Mouse (Mus musculus) lung, adult 2 months (tissue): ENCODE data around the gene Cd22. TPM values are rescaled to one million over a fixed set of nuclear protein-coding genes. Genes with fewer than 3 reads are reported as not detected.

Source experiments
- DNase-seq: peaks from one replicate; pipeline ENCODE4 v3.0.0; 2022
- H3K4me1 ChIP-seq: fragments of 200-500 bp; 2 replicates; pipeline ENCODE4 v1.6.1; 2011; ENCODE audit warnings: low read length; ENCODE audit not compliant: control insufficient read depth, insufficient read depth
- H3K4me3 ChIP-seq: fragments of 200-500 bp; replicated peaks from 2 replicates; pipeline ENCODE3; 2011; ENCODE audit warnings: low read depth, mild to moderate bottlenecking, control low read depth, low read length; ENCODE audit errors: extremely low read depth
- CTCF ChIP-seq: fragments of 200-500 bp; IDR thresholded peaks from 2 replicates; pipeline ENCODE4 v1.5.1; 2011; ENCODE audit warnings: mild to moderate bottlenecking, low read length, control low read depth; ENCODE audit not compliant: insufficient read depth
- POLR2A ChIP-seq: fragments of 200-500 bp; IDR thresholded peaks from 2 replicates; pipeline ENCODE4 v1.6.1; 2011; ENCODE audit warnings: low read depth, mild to moderate bottlenecking, control low read depth, low read length, borderline replicate concordance; ENCODE audit errors: extremely low read depth
- WGBS: fragments of 180-500 bp; shearing (Covaris S2); methylation state at CpG from one replicate; pipeline ENCODE4 v1.1.7; 2018; 5-methylcytosine and 5-hydroxymethylcytosine counted together
- polyA plus RNA-seq: library from polyadenylated mRNA; depleted of rRNA; stranded (reverse); fragments of >200 nt; gene quantifications from 2 replicates; pipeline ENCODE4 v1.2.3, GENCODE M21; 2012

The Cd22 gene
- polyA plus RNA-seq, 1 experiment: 19.3 TPM

DNA sequence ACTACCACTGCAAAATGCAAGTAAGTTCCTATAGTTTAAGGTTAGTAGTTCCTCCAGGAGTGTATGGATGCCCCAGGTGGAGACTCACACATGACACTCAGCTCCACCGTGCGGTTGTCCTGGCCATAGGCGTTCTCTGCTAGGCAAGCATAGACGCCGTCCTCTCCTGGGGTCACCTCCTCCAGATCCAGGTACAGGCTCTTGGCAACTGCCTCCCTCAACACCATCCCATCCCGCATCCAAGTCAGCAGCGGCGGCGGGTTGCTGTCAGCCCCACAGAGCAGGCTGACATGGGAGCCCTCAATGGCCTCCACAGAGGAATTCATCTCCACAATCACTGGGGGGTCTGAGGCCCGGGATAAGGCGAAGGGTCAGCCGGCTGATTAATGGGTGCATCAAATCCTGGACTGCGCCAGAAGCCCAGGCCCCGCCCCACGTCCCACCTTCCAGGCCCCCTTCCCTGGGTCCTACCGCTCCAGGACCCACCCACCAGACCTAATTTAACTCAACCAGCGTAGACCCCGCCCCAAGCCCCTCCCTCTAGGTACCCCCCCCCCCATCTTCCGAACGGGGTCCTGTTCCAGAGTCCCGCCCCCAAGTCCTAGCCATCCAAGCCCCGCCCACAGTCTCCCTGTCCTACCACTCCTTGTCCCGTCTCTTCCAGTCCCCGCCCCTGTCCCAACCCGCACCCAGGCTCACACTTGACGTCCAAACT is 28.3 kb upstream of the Cd22 start:
- WGBS: 3% methylated on average over 26 of the region's 26 CpGs
- TF ChIP-seq CTCF: no peak
- no peak for TF ChIP-seq POLR2A
- Histone ChIP-seq H3K4me1 (peaks cover 2% of the 10 kb centered on the region; the same call in 1 of the 2 replicates), H3K4me3 (peak overlapping the region; percentile 51)
- peak; percentile 30 for DNase-seq

DNA sequence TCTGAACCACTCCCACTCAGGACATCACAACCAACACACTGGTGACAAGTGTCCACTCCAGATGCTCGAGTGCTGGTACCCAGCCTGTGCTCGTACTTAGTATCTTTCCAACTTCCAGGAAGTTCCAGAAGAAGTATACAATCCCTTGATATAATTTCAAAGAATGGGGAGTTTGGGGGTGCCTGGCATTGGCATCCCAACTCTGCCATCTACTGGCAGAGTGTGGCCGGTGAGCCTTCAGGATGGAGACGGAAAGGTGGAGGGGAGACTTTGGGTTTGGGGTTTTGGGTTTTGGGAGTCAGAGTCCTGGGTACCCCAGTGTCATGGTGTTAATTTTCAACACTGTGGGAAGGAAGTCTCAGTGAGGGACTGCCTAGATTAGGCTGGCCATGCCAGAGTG is 23.9 kb upstream of the Cd22 start:
- TF ChIP-seq CTCF: peak; percentile 44; the same call in 1 of the 2 replicates
- TF ChIP-seq POLR2A: no peak
- DNase-seq: no peak
- no peak overlapping the region for H3K4me3 ChIP-seq
- 27% methylated on average over 4 of the region's 4 CpGs for WGBS
- peaks cover 2% of the 10 kb centered on the region; the same call in 1 of the 2 replicates for H3K4me1 ChIP-seq

DNA sequence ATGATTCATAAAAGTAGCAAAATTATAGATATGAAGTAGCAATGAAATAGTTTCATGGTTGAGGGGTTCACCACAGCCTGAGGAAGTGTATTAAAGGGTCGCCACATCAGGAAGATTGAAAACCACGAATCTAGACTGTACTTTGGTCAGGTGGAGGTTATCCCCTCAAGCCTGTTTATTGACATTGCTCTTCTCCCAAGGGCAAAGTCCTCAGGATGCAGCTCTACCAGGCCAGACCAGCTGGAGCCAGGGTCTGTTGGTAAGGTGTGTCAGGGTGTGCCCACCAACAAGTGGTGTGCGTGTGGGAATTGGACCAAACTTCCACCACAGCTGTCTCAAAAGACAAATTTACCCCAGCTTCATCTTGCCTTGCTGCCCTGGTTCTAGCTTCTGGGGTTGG is 15.1 kb upstream of the Cd22 start:
- DNase-seq: no peak
- H3K4me1 ChIP-seq: no peaks in the 10 kb centered on the region
- no peak for TF ChIP-seq CTCF
- no peak for TF ChIP-seq POLR2A
- no peak overlapping the region for H3K4me3 ChIP-seq
- WGBS: 73% methylated on average over 3 of the region's 3 CpGs

DNA sequence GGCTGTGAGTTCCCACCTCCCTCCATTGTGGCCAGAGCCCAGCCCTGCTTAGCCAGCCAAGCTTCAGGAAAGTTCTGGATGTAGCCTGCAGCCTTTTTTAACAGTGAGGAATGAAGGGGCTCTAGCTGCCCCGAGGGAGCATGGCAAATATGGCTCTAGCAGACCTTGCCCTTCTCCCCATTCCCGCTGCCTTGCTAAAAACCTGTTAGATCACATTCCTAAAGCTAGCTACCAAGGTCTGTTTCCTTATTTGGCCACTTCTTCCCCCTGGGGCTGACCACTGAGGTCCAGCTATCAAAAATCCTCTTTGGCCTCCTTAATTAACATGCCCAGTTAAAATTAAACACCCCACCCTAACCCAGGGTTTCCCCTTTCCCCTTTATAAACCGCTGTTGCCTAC is 12.4 kb upstream of the Cd22 start:
- no peak for DNase-seq
- no peak for TF ChIP-seq CTCF
- no peak for TF ChIP-seq POLR2A
- WGBS: 33% methylated on average over 3 of the region's 3 CpGs
- H3K4me3 ChIP-seq: no peak overlapping the region
- no peaks in the 10 kb centered on the region for H3K4me1 ChIP-seq

DNA sequence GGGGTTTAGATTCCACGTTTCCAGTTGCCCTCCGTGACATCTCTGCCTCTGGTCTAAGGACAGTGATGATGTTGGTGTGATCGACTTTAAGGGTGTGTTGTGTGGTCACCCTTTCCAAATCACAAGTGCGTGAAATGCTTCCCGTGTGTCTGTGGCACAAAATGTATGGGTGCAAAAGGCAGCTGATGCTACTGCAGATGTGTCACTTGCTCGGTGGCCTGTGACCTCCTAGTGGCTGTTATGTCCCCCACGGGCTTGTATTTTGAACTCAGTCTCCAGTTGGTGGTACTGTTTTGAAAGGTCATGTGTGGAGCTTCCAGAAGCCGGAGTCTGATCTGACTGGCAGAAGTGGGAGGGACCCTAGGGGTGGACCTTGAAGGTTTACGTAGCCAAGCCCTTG is 11.6 kb upstream of the Cd22 start:
- TF ChIP-seq CTCF (no peak), POLR2A (no peak)
- no peaks in the 10 kb centered on the region for H3K4me1 ChIP-seq
- no peak overlapping the region for H3K4me3 ChIP-seq
- no peak for DNase-seq
- WGBS: 79% methylated on average over 9 of the region's 9 CpGs

DNA sequence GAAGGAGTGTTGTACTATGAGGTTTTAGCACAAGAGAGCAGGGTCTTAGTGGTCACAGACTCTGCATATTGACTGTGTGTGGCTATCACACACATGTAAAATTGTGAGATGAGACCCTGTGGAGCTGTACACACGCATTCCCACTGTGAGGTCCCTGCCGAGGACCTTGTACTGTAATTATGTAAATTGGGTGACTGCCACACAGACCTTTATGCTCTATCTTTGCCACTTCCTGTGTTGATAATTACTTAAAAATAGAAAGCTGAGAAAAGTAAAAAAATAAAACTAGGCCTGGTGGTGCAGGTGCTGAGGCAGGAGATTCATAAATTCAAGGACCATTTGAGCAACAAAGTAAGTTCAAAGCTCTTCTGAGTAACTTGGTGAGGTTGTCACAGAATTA is 10.5 kb upstream of the Cd22 start:
- H3K4me1 ChIP-seq: no peaks in the 10 kb centered on the region
- DNase-seq: no peak
- no peak overlapping the region for H3K4me3 ChIP-seq
- TF ChIP-seq POLR2A (no peak), CTCF (no peak)
- 34% methylated on average over 2 of the region's 2 CpGs for WGBS

DNA sequence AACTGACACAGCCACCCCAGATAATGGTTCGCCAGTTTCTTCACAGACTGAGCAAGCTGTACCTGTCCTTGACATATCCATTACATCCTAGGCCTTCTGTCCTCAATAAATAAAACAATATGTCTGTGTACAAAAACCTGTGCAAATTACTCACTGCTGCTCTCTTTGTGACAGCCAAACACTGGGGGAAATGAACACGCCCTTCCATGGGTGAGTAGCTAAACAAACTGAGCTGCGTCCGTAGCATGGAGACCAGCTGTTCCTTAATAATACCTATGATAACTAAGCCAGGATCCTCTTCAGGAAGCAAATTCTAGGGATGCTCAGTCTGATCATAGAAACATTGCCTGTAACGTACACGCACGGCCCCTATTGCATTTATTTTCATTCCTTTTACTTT is 8.6 kb upstream of the Cd22 start:
- Histone ChIP-seq H3K4me1 (no peaks in the 10 kb centered on the region), H3K4me3 (no peak overlapping the region)
- DNase-seq: no peak
- TF ChIP-seq POLR2A (no peak), CTCF (no peak)
- WGBS: 74% methylated on average over 7 of the region's 7 CpGs

DNA sequence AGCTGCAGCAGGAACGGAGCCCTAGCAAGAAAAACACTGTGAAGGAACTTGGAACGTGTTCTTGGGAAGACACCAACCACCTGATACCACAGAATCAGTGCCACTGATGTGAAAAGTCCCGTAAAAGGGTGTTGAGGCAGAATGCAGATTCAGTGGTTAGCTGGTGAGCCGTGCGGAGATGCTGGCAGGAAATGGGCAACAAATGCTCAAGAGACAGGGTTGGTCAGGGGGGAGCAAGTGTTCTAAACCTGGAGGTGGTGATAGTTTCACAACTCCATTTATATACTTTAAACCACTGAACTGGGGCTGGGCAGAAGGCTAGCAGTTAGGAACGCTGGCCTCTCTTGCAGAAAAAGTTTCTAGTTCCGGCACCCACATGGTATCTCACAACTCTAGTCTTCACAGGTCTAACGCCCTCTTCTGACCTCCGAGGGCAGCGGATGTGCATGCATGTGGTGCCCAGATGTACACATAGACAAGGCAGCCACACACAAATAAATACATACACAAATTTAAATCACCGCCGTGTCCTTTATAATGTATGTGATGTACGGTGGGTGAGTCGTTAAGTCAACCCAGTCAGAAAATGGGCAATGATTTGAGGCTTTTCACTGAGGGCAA is 7.5 kb upstream of the Cd22 start:
- TF ChIP-seq POLR2A (no peak), CTCF (no peak)

DNA sequence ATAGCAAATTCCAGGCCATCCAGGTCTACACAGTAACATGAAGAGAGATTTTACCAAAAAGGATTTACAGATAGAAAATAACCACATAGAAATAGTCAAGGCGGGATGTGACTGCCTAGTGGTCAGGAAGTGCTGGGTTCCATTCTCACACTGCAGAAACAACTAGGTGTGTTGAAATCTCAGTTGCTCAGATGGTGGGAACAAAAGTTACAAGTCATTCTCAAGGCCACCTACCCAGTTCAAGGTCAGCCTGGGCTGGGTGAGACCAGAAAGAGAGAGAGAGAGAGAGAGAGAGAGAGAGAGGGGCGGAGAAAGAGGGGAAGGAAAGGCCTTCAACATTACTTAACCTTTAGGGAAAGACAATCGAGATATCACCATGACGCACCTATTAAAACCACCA is 6.7 kb upstream of the Cd22 start:
- Histone ChIP-seq H3K4me1 (no peaks in the 10 kb centered on the region), H3K4me3 (no peak overlapping the region)
- WGBS: 65% methylated on average over 4 of the region's 4 CpGs
- DNase-seq: no peak
- no peak for TF ChIP-seq CTCF
- TF ChIP-seq POLR2A: no peak

More for the DNA sequence above, 7.5 kb upstream of the Cd22 start:
- no peaks in the 10 kb centered on the region for H3K4me1 ChIP-seq
- 71% methylated on average over 14 of the region's 14 CpGs for WGBS
- no peak overlapping the region for H3K4me3 ChIP-seq
- DNase-seq: no peak

DNA sequence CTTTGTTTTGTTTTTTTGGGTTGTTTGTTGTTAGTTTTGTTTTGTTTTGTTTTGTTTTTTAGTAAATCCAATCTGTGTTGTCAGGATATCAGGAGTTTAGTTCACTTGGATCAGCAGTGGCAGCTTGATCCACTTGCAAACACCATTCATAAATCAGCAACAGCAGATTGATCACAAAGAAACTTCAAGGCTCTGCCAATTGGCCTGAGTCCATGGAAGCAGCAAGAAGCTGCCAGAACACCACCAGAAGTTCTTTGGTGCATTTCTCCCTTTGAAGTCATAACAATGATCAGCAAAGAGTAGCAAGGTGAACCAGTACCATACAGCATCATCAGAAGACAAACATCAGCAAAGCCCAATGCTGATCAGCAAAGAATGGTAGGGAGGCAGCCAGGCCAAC is 3.9 kb upstream of the Cd22 start:
- DNase-seq: no peak
- Histone ChIP-seq H3K4me1 (no peaks in the 10 kb centered on the region), H3K4me3 (no peak overlapping the region)
- TF ChIP-seq POLR2A (no peak), CTCF (no peak)
